ENCODE assay signal across 17 mouse cellular contexts in genomic region chr8:122178392-122178890, GRCm38 (mm10).
"Had no signal": no experiment of that assay in that cellular context is flagged by ENCODE, and none has a peak within 500 bp of the region (broad histone marks: within the 10 kb centered on the region; RNA-seq: fewer than 3 reads in every experiment).

No protein-coding gene starts in this region.

- H3K4me2 ChIP-seq: lung, embryonic 15.5 days; midbrain, embryonic 11.5 days; midbrain, embryonic 13.5 days; midbrain, embryonic 15.5 days; neural tube, embryonic 12.5 days; stomach, embryonic 15.5 days had no signal

- H3K36me3 ChIP-seq: lung, embryonic 15.5 days; midbrain, embryonic 13.5 days; midbrain, embryonic 15.5 days; neural tube, embryonic 12.5 days; stomach, embryonic 15.5 days had no signal

- H3K27ac ChIP-seq: lung, embryonic 15.5 days; macrophage; midbrain, embryonic 13.5 days; midbrain, embryonic 15.5 days; neural tube, embryonic 12.5 days; stomach, embryonic 15.5 days; stomach, postnatal 0 days had no signal

- H3K27me3 ChIP-seq: midbrain, embryonic 13.5 days; midbrain, embryonic 15.5 days; neural tube, embryonic 12.5 days had no signal

- H3K4me1 ChIP-seq: midbrain, embryonic 15.5 days; neural tube, embryonic 12.5 days had no signal

- H3K4me3 ChIP-seq: lung, embryonic 15.5 days; midbrain, embryonic 13.5 days; midbrain, embryonic 15.5 days; neural tube, embryonic 12.5 days; stomach, embryonic 15.5 days had no signal

- DNase-seq: lung, adult 2 months; lung, postnatal 14 days; lung, postnatal 36 days; right cerebral cortex, postnatal 14 days; thymus, adult 2 months; thymus, postnatal 25 days; thymus, postnatal 4 days had no signal

- H3K9me3 ChIP-seq: lung, embryonic 15.5 days; megakaryocyte, embryonic 14.5 days; midbrain, embryonic 13.5 days; midbrain, embryonic 15.5 days; neural tube, embryonic 12.5 days; stomach, embryonic 15.5 days had no signal

- H3K9ac ChIP-seq: lung, embryonic 15.5 days; midbrain, embryonic 13.5 days; midbrain, embryonic 15.5 days; neural tube, embryonic 12.5 days; stomach, embryonic 15.5 days had no signal

- ATAC-seq: lung, postnatal 0 days; midbrain, embryonic 13.5 days; midbrain, embryonic 15.5 days had no signal
